Mouse (Mus musculus) heart, postnatal 4 days (tissue): ENCODE measurements around the gene Tlnrd1. TPM values are rescaled to one million over a fixed set of nuclear protein-coding genes. Genes with fewer than 3 reads are reported as not detected.
A peak's percentile ranks its signal among the peaks of the same experiment; 100 is the strongest.

ENCODE experiments used
- DNase-seq: peaks from one replicate; pipeline ENCODE4 v3.0.0; 2021
- total RNA-seq, 2 experiments: library from RNA; stranded (reverse); gene quantifications; 2 replicates each; pipeline ENCODE4 v1.2.3; 2021

Tlnrd1 gene
- total RNA-seq, 2 experiments from 2014 or later, result 31.7 to 33.4 TPM

DNA sequence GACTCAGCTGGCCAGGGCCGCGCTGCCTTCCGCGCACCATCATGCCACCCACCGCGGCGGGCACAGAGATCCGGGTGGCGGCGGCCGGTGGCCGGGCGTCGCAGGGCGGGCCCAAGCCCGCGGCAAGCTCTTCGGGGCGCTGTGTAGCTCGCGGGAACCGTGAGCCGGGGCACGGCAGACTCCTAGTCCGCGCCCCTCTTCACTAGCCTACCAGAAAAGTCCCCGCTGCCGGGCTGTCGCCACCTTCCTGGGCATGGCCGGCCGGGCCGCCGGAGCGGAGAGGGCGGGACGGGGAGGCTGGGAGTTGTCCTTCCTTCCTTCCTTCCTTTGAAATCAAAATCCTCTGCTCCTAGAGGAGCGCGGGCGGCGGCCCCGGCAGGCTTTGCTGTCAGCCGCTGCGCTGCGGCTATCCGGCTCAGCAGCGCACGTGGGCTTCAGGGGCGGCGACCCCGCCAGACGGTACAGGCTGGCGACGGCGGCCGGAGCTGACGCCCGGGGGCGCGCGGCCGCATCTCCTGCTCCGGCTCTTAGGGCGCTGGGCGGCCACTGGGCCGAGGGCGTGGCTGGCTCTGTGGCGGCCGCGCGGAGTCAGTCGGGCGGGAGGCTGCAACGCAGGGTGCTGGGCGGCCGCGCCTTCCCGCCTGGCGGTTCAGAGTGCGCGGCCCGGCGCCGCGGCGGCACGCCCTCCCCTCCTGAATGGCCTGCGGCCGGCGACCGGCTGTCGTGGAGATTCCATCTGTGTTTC, 657 bp downstream of the Tlnrd1 start:
- DNase-seq, result peak; percentile 81

DNA sequence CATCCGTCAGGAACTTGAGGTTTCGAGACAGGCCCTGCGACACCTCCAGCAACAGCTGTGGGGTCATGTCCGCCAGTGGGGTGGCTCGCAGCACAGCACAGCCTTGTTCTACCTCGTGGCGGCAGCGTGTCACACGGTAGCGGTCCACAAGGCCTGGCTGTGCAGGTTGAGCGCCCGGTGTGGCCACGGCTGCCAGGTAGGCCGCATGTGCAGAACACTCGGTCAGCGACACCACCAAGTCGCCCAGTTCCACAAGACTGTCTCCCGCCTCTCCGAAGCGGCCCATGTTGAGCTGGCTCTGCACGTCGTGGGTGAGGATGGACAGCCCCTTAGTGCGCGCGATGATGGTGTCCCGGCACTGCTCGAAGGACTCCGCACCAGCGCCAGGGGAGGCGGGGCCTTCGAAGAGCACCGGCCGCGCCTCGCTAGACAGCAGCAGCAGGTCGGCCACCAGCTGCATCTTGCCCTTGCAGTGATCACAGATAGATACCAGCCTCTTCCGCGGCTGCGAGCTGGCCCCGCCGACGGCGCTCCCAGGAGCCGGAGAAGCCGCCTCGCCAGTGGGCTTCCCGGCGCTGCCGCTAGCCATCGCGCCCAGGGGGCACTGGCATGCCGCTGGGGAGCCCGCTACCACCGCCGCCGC, 1.4 kb downstream of the Tlnrd1 start:
- peak; percentile 64 for DNase-seq

DNA sequence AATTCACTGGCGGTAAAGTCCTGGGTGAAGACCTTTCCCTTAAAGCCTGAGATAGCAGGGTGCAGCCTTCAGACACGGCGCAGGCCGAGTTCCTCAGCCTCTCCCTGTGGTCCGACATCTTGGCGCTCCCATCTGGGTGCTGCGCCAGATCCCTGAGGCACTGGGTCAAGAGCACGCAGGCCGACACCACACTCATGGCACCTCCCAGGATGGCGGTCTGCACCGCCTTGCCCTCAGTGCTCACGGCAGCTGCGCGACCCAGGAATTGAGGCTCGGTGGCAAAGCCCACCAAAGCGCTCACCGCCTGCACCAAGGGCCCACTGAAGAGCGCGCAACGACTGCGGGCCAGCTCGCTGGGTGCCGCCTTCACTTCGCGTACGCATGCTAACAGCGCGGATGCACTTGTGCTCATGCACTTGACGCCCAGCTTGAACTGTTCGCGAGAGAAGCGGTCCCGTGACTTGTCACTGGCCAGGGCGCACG, 1.9 kb downstream of the Tlnrd1 start:
- DNase-seq, result no peak

DNA sequence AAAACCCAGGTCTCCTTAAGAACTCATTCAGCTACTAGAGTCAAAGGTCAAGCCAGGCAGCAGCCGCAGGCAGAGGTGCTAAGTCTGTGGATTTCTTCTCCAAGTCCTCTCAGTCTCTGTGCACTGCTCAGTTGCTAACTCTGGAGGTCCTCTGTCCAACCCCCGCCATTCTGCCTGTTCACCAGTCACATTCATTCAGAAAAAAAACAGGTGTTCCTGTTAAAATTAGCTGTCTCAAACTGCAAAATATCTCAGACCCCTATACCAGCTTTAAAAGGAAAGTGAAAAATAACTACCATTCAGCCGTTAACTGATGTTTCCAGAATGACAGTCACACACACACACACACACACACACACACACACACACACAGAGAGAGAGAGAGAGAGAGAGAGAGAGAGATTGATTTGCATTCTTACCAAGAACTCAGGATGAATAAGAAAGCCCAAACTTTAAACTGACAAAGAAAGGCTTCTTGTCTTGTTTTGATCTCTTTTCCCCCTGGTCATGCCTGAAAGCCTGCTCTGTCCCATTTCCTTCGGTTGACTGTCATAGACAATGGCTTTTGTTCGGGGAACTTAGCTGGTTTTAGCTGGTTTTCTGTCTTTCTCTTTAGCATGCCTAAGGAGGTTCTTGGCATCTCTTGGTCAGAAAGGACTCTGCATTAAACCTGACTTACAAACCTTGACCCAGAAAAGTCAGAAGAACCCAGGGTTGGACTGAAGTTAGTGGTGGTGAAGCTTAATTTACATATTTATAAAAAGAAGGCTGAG, 5.2 kb downstream of the Tlnrd1 start:
- no peak for DNase-seq

DNA sequence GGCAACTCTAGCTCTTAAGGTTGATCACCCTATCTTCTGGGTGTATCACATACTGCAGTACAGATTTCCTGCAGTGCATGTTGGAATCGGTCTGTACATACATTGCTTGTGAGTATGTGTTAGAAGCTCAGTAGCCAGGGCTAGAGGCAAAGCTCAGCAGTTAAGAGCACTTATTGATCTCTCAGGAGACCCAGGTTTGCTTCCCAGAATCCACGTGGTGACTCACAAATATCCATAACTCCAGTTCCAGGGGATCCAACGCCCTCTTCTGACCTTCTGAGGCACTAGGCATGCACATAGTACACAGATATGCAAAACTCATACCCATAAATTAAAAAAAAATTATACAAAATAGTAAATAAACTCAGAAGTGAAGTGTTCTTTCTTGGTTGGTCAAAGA, 7.0 kb downstream of the Tlnrd1 start:
- no peak for DNase-seq

DNA sequence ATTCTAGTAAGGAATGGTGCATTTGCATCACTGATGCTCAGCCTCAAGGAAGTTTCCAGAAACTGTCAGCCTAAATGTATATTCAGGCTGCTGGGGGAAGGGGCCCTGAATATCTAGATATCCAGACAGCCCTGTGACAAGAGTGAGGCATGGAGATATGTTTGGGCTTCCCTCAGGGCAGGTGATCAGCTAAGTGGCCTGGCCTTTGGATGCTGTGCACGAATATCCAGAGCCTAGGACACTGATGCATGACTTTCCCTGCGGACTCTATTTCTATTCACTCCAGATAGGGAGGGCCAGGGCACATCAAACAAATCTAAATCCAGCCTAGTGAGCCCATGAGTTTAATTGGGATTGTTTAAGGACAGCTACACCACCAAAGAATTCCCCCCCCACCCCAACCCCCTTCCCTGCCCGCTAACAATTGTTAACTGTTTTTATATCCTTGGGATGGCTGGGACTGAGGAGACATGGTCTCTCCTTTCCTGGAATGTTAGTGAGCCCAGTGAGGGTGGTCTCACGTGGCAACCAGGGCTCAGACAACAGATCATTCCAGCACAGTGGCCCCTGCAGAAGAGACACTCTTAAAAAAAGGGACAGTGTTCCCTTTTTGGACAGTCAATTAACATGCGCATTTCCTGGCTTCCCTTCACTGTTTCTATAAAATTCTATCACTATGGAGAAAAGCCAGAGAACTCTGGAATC, 14.1 kb downstream of the Tlnrd1 start:
- DNase-seq, result no peak

DNA sequence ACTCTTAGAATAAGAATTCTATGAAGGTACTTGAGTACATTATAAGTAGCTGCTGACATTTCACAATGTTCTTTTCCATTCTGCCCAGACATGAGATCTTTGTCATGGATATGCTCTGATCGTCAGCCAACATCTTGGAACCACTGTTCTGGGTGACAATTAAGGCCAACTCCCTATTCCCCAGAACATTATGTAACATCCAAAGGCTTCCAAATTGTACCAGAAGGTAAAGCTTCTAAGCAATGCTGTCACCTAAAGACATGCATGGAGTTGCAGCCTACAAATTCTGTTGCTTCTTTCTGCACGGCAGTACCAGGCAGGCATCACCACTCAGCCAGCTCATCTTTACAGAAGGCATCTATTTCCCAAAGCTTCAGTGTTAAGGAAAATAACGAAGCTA, 15.9 kb downstream of the Tlnrd1 start:
- no peak for DNase-seq

DNA sequence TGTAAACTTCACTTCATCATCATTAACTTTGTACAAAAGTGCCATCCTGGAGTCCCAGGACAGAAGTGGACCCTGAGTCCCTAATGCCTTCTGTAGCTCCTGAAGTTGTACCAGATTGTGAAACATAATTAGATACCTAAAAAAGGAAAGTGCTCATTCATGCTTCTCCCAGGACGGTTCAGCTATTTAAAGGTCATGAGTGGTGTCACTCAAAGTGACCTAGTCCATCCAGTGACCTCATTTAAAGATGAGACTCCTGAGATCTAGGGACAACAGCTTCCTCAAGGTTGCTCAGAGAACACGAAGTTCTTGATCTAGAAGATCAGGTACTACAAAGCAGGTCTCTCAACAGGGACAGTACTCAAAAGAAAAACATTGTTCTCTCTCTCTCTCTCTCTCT, 20.6 kb downstream of the Tlnrd1 start:
- no peak for DNase-seq

DNA sequence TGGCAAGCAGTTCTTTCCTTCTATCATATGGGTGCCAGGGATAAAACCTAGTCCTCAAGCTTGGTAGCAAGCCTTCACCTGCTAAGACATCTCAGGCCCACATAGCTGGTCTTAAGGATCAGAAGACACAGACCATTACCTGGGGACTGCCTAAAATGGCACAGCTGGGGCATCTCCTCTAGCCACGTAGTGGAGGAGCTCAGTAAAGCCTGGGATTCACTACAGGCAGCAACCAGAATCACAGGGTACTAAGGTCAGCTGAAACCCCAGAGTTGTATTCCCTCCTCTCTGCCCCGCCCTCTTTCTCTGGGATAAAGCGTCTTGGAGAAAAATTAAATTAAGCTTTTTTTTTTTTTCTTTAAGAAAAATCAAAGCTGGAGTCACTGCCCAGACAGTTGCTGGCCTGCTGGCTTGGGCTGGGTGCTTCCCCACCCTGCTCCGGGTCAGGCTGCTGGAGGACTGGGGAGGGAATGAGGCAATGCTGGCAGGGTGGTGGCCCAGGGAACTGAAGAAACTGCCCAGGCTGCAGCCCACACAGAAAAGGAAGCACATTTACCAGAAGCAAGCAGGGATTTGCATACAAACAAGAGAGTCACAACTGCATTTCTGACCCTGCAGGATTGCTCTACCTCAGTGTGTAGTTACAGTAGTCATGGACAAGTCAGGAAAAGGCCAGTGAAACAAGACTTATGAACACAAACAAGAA, 24.6 kb downstream of the Tlnrd1 start:
- DNase-seq, result peak; percentile 42

DNA sequence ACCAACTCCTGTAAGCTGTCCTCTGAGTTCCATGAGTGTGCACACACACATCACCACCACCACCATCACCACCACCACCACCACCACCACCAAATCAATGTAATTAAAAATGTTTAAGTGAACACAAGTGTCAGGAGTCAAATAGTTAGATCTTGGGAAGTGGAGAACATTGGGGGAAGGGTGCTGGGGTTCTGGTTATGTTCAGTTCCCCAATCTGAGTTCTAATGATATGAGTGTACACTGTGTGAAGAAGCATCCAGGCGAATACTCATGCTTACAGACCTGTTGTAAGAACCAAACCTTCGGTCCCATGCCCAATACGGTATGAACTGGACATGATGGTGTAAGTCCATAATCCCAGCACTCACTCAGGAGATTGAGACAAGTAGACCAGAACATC, 26.2 kb downstream of the Tlnrd1 start:
- no peak for DNase-seq

DNA sequence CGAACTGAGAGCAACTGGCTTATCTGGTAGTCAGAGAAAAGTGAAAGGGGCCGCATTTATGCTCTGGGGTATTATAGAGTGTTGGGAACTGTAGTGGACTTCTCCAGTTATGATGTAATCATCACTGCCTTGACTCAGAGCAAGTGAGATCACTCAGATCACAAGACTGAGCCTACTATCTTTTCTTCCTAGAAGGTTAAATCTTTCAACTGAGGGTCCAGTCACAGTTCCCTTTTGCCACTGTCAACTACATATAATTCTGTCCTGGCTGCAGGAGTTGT, 27.0 kb downstream of the Tlnrd1 start:
- no peak for DNase-seq

DNA sequence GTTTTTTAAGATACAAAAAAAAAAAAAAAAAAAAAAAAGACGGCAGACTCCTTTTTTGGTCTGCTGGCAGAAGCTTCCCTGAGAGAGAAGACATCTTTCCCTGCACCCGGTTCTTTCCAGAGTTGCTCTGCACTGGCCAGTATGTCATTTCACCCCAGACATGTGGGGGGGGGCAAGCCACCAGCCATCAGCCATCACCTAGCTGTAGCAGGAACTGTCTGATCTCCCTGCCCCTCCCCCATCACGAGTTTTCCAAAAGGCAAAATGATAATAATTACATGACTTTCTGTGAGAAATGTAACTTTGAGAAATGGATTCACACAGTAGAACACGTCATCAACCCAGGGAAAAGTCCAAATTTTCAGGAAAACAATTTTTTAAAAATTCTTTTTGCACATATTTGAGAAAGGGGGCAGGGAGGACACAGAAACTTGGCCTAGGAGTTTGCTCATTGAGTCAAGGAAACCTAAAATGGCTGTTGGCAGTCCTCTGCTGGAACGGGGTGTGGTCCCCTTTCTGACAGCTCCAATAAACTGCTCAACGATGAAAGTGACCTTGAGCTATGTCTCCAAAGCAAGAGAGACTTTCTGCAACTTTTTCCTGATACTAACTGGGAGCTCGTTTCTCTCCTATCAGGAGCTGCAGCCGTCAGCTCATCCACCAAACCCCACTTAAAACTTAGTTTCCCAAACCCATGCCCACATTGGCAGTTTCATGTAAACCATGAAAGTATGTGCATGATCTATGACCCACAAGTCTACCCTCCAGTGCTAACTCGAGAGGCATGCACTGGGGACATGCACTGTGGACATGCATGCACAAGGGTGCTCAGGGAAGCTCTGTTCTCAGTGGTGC, 27.5 kb downstream of the Tlnrd1 start:
- DNase-seq, result peak; percentile 31

DNA sequence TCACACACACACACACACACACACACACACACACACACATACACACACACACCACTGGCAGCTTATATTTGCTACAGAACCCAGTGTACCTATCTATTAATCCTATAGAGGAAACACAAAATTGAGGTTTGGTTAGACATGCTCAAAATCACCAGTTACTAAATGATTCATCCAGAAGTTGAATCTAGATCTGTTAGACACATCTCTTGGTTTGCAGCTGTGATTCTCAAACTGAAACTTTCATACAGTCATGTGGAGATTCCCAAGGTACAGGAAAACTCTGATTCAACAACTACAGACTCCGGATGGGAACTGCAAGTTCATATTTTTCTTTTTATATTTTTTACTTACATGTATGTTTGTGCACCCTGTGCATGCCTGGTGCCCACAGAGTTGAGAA, 28.9 kb downstream of the Tlnrd1 start:
- no peak for DNase-seq

DNA sequence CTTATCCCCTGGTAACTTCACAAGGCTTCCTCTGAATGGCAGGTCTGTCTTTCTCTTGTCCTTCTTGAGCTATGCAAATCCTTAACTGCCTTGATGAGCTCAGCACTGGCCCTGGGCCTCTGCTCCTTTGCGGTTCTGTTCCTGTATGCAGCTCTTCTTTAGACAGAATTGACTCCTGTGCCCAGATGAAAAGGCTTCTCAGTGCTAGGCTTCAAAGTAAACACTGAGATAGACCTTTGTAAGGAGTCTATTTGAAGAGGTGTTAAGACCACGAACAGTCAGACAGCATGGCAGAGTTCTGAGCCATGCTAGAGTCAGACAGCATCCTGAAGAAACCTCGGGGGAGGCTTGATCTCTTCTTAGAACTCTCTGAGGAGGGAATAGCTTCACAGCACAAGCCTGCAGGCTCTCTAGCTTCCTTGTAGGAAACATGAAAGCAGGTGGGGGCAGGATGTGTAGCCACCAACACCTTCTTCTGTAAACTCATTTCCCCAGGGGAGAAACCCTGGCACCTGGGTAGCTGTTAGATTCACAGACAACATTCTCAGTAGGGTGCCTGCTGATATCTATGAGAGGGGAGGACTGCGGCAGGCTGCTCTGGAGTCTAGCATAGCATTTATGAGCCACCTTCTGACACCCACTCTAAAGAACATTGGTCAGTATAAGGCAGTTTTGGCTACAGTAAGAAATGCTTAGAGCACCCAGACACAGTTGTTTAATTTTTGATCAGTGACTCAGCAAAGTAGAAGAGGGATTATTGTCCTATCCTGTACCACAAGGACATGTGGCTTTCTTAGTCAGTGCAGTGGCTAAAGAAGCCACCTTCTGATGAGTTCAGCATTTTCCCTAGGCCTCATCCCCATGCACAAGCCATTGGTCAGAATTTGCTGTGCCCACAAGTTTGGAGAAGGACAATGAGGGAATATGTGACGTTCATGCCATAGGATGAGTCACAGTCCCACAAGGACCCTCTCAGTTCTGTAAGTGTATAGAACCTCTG, 31.4 kb downstream of the Tlnrd1 start:
- no peak for DNase-seq

DNA sequence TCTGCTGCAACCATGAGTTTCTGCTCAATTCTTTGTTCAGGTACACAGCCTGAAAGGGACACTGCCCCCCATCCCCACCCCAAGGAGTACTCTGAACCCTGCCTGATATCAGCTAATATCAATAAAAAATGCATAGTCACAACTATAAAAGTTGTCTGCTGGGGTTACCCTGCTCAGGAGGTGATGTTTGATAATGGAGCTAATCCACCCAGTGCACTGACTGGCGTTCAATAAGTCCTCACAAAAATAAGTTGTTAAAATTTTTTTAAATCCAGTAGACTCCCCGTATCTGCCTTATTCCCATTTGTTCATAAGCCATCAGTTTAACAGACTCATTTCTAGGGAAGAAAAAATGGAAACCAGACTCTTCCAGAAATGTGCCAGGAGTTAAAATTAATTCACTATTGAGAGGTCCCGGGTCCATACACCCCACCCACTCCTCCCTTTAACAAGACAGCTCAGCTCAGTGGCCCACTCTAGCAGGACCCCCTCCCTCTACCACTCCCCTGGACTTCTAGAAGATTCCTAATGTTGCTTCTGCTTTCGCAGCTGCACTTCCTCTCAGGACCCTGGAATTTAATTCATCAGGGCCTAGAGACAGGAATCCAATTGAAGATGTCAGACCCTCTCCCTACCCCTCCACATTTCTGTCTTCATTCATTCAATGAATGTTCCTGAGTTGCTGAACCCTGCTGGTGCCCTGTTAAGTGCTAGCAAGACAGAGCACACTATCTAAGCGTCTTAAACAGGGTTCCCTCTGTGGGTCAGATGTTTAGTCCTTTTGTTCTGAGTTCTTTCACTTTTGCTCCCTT, 32.3 kb downstream of the Tlnrd1 start:
- DNase-seq, result no peak

DNA sequence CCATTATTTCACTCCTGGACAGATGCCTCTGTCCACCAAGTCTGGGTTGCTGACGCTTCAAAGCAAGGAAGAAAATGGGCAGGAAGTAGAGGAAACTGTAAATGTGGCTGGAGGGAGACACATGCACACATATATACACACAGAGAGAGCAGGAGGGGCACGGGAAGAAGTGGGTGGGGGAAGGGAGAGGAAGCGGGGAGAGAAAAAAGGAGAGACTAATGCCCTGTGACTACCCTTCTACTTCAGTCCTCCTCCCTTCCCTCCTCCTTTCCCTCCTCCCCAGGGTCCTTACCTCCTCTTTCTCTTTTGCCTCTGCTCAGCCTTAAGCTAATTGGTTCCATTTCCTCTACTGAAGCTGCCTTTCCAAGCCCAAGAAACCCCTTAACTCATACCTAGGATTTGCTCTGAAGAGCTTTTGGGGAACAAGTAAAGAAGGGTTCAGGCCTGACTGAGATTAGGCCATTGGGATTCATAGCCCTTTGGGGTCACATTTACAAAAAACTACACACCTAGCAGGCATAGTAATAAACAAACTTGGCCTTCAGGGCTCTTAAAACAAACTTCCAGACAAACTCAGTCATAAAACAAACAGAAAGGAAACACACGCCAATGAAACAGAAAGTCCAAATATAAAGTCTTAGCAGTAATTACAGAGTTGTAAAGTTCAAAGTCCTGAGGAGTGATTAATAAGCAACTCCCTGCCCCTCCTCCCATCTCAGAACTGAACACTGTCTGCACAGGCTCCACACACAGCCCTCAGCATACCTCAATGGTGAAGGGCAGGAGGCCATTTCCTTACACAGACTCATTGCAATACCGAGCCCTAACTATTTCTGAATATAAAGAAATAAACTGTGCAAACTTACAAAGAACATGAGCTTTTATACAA, 36.7 kb downstream of the Tlnrd1 start:
- no peak for DNase-seq

DNA sequence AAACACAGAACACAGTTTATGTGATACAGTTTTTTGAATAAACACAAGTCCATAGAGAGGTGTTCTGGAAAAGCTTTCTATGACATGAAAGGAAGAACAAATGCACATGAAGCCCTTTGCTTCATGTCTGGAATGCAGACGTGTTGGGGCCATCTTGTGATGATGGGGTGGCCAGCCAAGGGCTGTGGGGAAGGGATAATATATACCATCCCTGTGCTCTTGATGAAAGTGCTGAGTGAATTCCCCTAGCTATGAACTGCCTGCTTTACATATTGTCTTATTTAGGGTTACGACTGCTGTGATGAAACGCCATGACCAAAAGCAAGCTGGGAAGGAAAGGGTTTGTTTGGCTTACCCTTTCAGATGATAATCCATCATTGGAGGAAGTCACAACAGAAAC, 39.3 kb downstream of the Tlnrd1 start:
- DNase-seq, result no peak
